Mouse (Mus musculus): Measurements from ENCODE around the gene Pmepa1.

DNA sequence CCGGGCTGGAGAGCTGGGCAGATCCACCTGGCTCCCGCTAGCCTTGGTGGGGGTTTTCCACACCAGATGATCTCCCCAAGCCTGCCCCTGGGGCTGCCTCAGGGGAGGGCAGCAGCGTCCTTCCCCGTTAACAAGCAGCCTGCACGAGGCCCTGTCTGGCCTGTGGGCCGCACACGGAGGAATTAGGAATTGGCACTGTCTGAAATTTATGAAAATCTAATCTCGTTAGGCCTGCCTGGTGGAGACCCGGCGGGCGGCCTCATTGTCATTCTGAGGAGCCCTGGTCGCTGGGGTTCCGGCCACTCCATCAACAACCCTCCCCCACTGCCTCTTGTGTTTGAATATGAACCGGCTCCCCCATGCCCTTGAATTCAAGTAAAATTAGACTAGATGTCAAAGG, 37.8 kb downstream of the Pmepa1 start:
- TF ChIP-seq CTCF (IDR thresholded peaks at IDR 0.05; ENCODE audit: extremely low read depth, insufficient read depth, insufficient read length, insufficient replicate concordance), result no peak
- no peak for TF ChIP-seq POLR2A (IDR thresholded peaks at IDR 0.05; ENCODE audit: low read depth, low read length)
